Mouse (Mus musculus) ovary, postnatal 14 days (tissue): ENCODE results near the gene Tyw5.

Source experiments
- DNase-seq: peaks from one replicate; pipeline ENCODE4 v3.0.0; 2022; ENCODE audit warnings: low spot score

Tyw5 gene

GRCm38 (mm10) chr1:57406187-57407151 lies at the start of gene Tyw5, which contains the start of gene Maip1:
TSS of gene Tyw5 (minus strand) at chr1:57407101.
TSS of gene Maip1 (plus strand) at chr1:57406328.
- peak; percentile 79 for DNase-seq

- DNase-seq: no peak
Observed at GRCm38 (mm10) chr1:57450241-57450640, 43.3 kb upstream of the Tyw5 start.

GRCm38 (mm10) chr1:57445679-57446078 lies 38.8 kb upstream of the Tyw5 start:
- no peak for DNase-seq

GRCm38 (mm10) chr1:57440771-57441170 lies 33.9 kb upstream of the Tyw5 start:
- DNase-seq: no peak

GRCm38 (mm10) chr1:57439026-57439425 lies 32.1 kb upstream of the Tyw5 start:
- no peak for DNase-seq

- DNase-seq: no peak
Observed at GRCm38 (mm10) chr1:57436954-57437353, 30.1 kb upstream of the Tyw5 start.

GRCm38 (mm10) chr1:57436408-57436807 lies 29.5 kb upstream of the Tyw5 start:
- peak; percentile 33 for DNase-seq

- no peak for DNase-seq
Observed at GRCm38 (mm10) chr1:57433141-57433540, 26.2 kb upstream of the Tyw5 start.

GRCm38 (mm10) chr1:57429786-57430483 lies 23.0 kb upstream of the Tyw5 start:
- DNase-seq: no peak

GRCm38 (mm10) chr1:57428368-57429308 lies 21.7 kb upstream of the Tyw5 start:
- DNase-seq: peak; percentile 84

- DNase-seq: no peak
Observed at GRCm38 (mm10) chr1:57423696-57424095, 16.8 kb upstream of the Tyw5 start.

GRCm38 (mm10) chr1:57413397-57413796 lies 6.5 kb upstream of the Tyw5 start:
- no peak for DNase-seq

GRCm38 (mm10) chr1:57408994-57409393 lies 2.1 kb upstream of the Tyw5 start:
- no peak for DNase-seq

- DNase-seq: no peak
Observed at GRCm38 (mm10) chr1:57402116-57402515, 4.8 kb downstream of the Tyw5 start.

GRCm38 (mm10) chr1:57400877-57401276 lies 6.0 kb downstream of the Tyw5 start:
- no peak for DNase-seq

- no peak for DNase-seq
Observed at GRCm38 (mm10) chr1:57400321-57400720, 6.6 kb downstream of the Tyw5 start.

- DNase-seq: peak; percentile 30
Observed at GRCm38 (mm10) chr1:57394051-57394450, 12.8 kb downstream of the Tyw5 start.

GRCm38 (mm10) chr1:57392417-57392816 lies 14.5 kb downstream of the Tyw5 start:
- no peak for DNase-seq

- DNase-seq: no peak
Observed at GRCm38 (mm10) chr1:57390993-57391790, 15.7 kb downstream of the Tyw5 start.

- DNase-seq: no peak
Observed at GRCm38 (mm10) chr1:57388402-57389155, 18.3 kb downstream of the Tyw5 start.
